ENCODE assay signal across 10 mouse cellular contexts in the genomic region with DNA sequence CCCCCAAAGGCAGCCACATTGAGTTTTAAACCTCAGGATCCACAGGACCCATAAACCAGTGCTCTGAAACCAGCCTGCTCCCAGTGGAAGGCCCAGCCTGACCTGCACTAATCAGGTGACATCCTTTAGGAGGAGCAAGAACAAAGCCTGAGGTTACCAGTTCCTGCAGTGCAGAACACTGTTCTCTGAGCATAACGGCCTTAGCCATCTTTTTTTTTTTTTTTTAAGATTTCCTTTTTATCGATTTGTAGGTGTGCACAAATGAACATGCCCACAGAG. TPM values are rescaled to one million over a fixed set of nuclear protein-coding genes. Genes with fewer than 3 reads are reported as not detected.
DNase-seq lines count a peak whose midpoint lies in the region; ATAC-seq lines count a peak whose summit lies in the region.
"Had no signal": no experiment of that assay in that cellular context is flagged by ENCODE, and none has a peak within 500 bp of the region (broad histone marks: within the 10 kb centered on the region; RNA-seq: fewer than 3 reads in every experiment).

No protein-coding gene starts in this region.

- H3K36me3 ChIP-seq in forebrain, embryonic 16.5 days (ENCODE audit: control insufficient read depth, insufficient read depth): no peaks in the 10 kb centered on the region
- no peaks in the 10 kb centered on the region for H3K36me3 ChIP-seq in liver, embryonic 16.5 days (ENCODE audit: control insufficient read depth, insufficient read depth)

- H3K9ac ChIP-seq in forebrain, embryonic 16.5 days (replicated peaks; ENCODE audit: low read depth, low read length): no peak overlapping the region
- H3K9ac ChIP-seq in liver, embryonic 16.5 days (ENCODE audit: low read depth, low read length): no peak overlapping the region

- H3K4me1 ChIP-seq in forebrain, embryonic 16.5 days (replicated peaks; ENCODE audit: control insufficient read depth, insufficient read depth, low read length): peaks cover 23% of the 10 kb centered on the region
- peaks cover 19% of the 10 kb centered on the region for H3K4me1 ChIP-seq in liver, embryonic 16.5 days (ENCODE audit: control insufficient read depth, low read depth, low read length)

- no peak overlapping the region for H3K27ac ChIP-seq in forebrain, embryonic 16.5 days (ENCODE audit: low read length)
- no peak overlapping the region for H3K27ac ChIP-seq in liver, embryonic 16.5 days (ENCODE audit: low read length)

- no peak for DNase-seq in frontal cortex, postnatal 10 days (ENCODE audit: low spot score in 2 of 2)
- peak; percentile 34 for DNase-seq in CD4-positive helper T cell, adult 2 months (ENCODE audit: low read depth, low spot score)
- no peak for DNase-seq in urinary bladder, postnatal 10 days (ENCODE audit: low spot score)
- DNase-seq in gastrocnemius, postnatal 36 days: no peak
- DNase-seq in layer of hippocampus, postnatal 25 days (ENCODE audit: extremely low spot score in 1 of 2, low spot score in 1 of 2): no peak

- intact Hi-C loops in gastrocnemius, postnatal 36 days (cut with DNase I): no loop called here

- ATAC-seq in frontal cortex, adult (ENCODE audit: low TSS enrichment): peak; percentile 11; the same call in 1 of the 2 replicates
- no peak for ATAC-seq in forebrain, embryonic 16.5 days
- ATAC-seq in liver, embryonic 16.5 days (ENCODE audit: low read depth): 0 out of 2 replicates have a peak, but pooled peaks have one; percentile 12

- 44% methylated on average over 2 of the region's 2 CpGs for whole genome bisulfite sequencing in forebrain, embryonic 16.5 days
- 34% methylated on average over 2 of the region's 2 CpGs for WGBS in liver, embryonic 16.5 days (ENCODE audit: insufficient replicate concordance)

- H3K4me3 ChIP-seq in forebrain, embryonic 16.5 days (replicated peaks; ENCODE audit: low read length): peak overlapping the region; percentile 53
- H3K4me3 ChIP-seq in liver, embryonic 16.5 days (ENCODE audit: low read depth, low read length): peak overlapping the region; percentile 70

- no peaks in the 10 kb centered on the region for H3K9me3 ChIP-seq in forebrain, embryonic 16.5 days (ENCODE audit: control insufficient read depth, low read length)
- H3K9me3 ChIP-seq in liver, embryonic 16.5 days (replicated peaks; ENCODE audit: control insufficient read depth, low read length): no peaks in the 10 kb centered on the region

- no peaks in the 10 kb centered on the region for H3K27me3 ChIP-seq in forebrain, embryonic 16.5 days (replicated peaks; ENCODE audit: control insufficient read depth, insufficient read depth, low read length)
- H3K27me3 ChIP-seq in liver, embryonic 16.5 days (ENCODE audit: control insufficient read depth, insufficient read depth, low read depth, low read length): no peaks in the 10 kb centered on the region

- peak overlapping the region; percentile 85 for H3K4me2 ChIP-seq in forebrain, embryonic 16.5 days (ENCODE audit: low read length)
- peak overlapping the region; percentile 91 for H3K4me2 ChIP-seq in liver, embryonic 16.5 days (ENCODE audit: low read depth, low read length)

RNA-seq across cellular contexts. Expression of a gene that starts 0.7 kb away (rescaled TPM):
- polyA plus RNA-seq in forebrain, embryonic 16.5 days (2015; fragmentation: Nextera tagmentation; extraction: Ambion mirVana): 435 and 505 TPM in 2 replicates
- polyA plus RNA-seq in liver, embryonic 16.5 days (2015; fragmentation: Nextera tagmentation; extraction: Ambion mirVana): 150 and 172 TPM in 2 replicates
- total RNA-seq in gastrocnemius, postnatal 36 days (2021): 100 to 1,000 TPM; 153 to 189 TPM
- total RNA-seq in layer of hippocampus, postnatal 25 days (2021): 100 to 1,000 TPM; 400 to 605 TPM

RNA-seq across cellular contexts. Expression of a gene that starts 5.1 kb away (rescaled TPM):
- 22.9 and 33.2 TPM in 2 replicates for polyA plus RNA-seq in forebrain, embryonic 16.5 days (2015; fragmentation: Nextera tagmentation; extraction: Ambion mirVana)
- polyA plus RNA-seq in liver, embryonic 16.5 days (2015; fragmentation: Nextera tagmentation; extraction: Ambion mirVana): 0.64 and 0.86 TPM in 2 replicates
- total RNA-seq in gastrocnemius, postnatal 36 days (2021): under 1 TPM in 1 of 2 experiments, not detected in 1; 0.46 TPM
- 10 to 100 TPM; 11.3 to 18.4 TPM for total RNA-seq in layer of hippocampus, postnatal 25 days (2021)
- polyA plus RNA-seq: erythroblast, embryonic 14.5 days had no signal

RNA-seq across cellular contexts. Expression of a gene that starts 19.6 kb away (rescaled TPM):
- 151 and 156 TPM in 2 replicates for polyA plus RNA-seq in forebrain, embryonic 16.5 days (2015; fragmentation: Nextera tagmentation; extraction: Ambion mirVana)
- 8.6 and 10.6 TPM in 2 replicates for polyA plus RNA-seq in liver, embryonic 16.5 days (2015; fragmentation: Nextera tagmentation; extraction: Ambion mirVana)
- total RNA-seq in gastrocnemius, postnatal 36 days (2021): 10 to 100 TPM; 34.3 to 38.0 TPM
- 100 to 1,000 TPM; 263 to 298 TPM for total RNA-seq in layer of hippocampus, postnatal 25 days (2021)

RNA-seq across cellular contexts. Expression of a gene that starts 37.9 kb away (rescaled TPM):
- polyA plus RNA-seq in forebrain, embryonic 16.5 days (2015; fragmentation: Nextera tagmentation; extraction: Ambion mirVana): 1,002 and 1,034 TPM in 2 replicates
- 426 and 436 TPM in 2 replicates for polyA plus RNA-seq in liver, embryonic 16.5 days (2015; fragmentation: Nextera tagmentation; extraction: Ambion mirVana)
- 100 to 1,000 TPM; 270 to 297 TPM for total RNA-seq in gastrocnemius, postnatal 36 days (2021)
- 100 to 1,000 TPM; 381 to 387 TPM for total RNA-seq in layer of hippocampus, postnatal 25 days (2021)

RNA-seq across cellular contexts. Expression of a gene that starts 44.8 kb away (rescaled TPM):
- polyA plus RNA-seq in forebrain, embryonic 16.5 days (2015; fragmentation: Nextera tagmentation; extraction: Ambion mirVana): not detected in 2 replicates
- polyA plus RNA-seq in liver, embryonic 16.5 days (2015; fragmentation: Nextera tagmentation; extraction: Ambion mirVana): not detected in 2 replicates
- total RNA-seq in gastrocnemius, postnatal 36 days (2021): not detected
- total RNA-seq in layer of hippocampus, postnatal 25 days (2021): not detected
- polyA plus RNA-seq: C2C12; erythroblast, embryonic 14.5 days had no signal

Comparison
In these comparisons a context has a peak if more than half of its experiments do, and no peak if none do; other contexts are left out.
1. RNA of a gene that starts 5.1 kb away (total RNA-seq): 11.3 to 18.4 TPM in layer of hippocampus, postnatal 25 days; 0.46 TPM in gastrocnemius, postnatal 36 days; every median in the first group is over 4 times any median in the second.
2. RNA of a gene that starts 19.6 kb away (total RNA-seq): 263 to 298 TPM in layer of hippocampus, postnatal 25 days; 34.3 to 38.0 TPM in gastrocnemius, postnatal 36 days; every median in the first group is over 4 times any median in the second.